Mouse (Mus musculus) olfactory bulb, adult 2 months (tissue): ENCODE data around the gene Nptx1.

ENCODE experiments used
- CTCF ChIP-seq: fragments of 200-500 bp; IDR thresholded peaks from 2 replicates; pipeline ENCODE4 v1.5.1; 2012; ENCODE audit warnings: low read depth, mild to moderate bottlenecking, low read length, moderate library complexity; ENCODE audit not compliant: insufficient read depth
- POLR2A ChIP-seq: fragments of 200-500 bp; IDR thresholded peaks from 2 replicates; pipeline ENCODE4 v1.6.1; 2012; ENCODE audit warnings: mild to moderate bottlenecking, low read depth, low read length, moderate library complexity; ENCODE audit not compliant: insufficient read depth

GRCm38 (mm10) chr11:119516677-119517361 lies 30.7 kb downstream of the Nptx1 start:
- TF ChIP-seq CTCF (no peak), POLR2A (no peak)
